Mouse (Mus musculus): Measurements from ENCODE around the gene Arfip1.

The Arfip1 gene

DNA sequence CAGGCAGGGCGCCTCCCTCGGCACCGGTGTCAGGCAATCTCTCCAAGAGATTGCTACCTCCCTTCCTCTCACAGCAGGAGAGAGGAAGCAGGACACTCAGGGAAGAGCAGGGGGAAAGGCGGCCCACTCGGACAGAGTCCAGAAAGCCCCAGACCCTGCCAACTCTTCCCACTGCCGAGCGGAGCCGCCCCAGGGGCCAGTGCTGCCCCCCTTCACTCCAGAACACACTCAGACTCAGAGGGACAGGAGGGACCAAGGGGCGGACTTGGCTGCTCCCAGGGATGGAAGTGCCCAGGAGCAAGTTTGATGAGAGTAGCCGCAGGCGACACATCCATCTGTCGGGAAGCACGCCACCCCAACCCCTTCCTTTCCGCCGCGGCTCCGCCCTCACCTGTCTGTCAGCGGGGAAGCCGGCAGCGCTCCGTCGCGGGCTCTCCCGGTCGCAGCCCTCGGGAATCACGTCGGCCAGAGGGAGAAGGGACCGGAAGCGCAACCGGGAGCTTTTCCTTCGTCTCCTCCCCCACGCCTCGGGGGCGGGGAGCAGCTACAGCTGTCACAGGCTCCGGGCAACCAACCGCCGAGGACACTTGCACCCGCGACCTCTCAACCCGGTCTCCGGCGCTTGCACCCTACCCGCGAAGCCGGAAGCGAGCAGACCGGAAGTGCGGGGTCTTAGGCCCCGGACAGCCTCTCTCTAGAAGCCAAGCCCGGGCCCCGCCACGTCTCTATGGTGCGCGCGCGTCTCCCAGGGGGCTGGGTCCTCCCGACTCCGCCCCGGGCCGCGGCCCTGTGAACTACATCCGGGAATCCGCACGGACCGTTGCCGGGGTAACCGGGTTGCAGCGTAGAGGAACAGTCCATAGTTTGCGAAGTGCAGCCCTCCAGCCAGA, at the start of gene Arfip1:
Arfip1 (minus strand) TSS at position 603 of the 890 bp plus-strand sequence.
- DNase-seq (ENCODE audit: low spot score in 2 of 2) = peak; percentile 97

DNA sequence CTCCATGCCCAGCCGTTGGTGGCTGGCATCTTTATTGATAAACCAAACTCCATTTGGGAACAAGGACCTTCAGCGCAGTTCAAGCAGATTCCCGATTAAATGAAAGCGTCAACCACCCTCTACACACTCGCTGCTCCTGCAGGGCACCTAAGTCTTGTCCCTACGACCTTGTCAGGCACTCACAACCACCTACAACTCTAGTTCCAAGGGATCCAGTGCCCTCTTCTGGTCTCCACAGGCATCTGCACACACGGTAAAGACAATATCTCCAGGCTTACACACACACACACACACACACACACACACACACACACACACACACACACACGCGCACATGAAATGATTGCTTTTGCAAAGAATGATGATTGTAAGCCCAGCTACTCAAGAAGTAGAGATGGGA, 49.2 kb upstream of the Arfip1 start:
- DNase-seq (ENCODE audit: low spot score in 2 of 2) = no peak

DNA sequence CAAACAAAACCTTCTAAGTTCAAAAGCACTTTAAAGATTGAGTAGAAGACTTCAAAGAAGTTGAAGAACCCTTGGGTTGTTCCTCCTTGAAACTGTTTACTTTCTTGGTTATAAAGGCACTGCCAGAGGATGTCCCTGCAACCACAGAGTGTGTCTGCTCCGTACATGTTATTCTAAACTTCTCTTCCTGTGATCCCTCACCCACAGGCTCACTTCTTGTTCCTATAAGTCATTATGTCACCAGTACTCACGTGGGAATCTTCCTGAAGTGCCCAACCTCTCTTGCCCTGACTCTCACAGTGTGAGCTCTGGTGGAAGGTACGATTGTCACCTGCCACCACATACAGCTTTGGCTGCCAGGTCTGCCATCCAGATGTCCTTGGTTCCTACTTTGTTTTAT, 39.6 kb upstream of the Arfip1 start:
- DNase-seq (ENCODE audit: low spot score in 2 of 2) = no peak

DNA sequence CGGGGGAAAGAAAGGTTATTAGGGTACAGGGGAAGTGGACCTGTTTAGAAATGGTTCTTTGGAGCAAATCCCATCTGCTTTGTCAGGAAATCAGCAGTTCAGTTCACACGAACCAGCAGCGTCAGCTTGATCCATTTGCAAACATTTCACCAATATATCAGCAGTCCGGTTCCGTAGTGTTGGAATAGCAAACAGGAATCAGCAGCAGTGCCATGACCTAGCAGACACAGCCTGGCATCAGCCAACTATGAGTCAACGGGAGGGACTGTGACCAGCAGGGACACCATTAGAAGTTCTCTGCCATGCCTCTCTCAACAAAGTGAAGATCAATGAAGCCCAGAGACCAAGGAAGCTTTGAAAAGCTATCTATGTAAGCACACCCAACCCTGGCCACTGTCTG, 37.3 kb upstream of the Arfip1 start:
- DNase-seq (ENCODE audit: low spot score in 2 of 2) = no peak

GRCm38 (mm10) chr3:84619056-84619455, 36.6 kb upstream of the Arfip1 start:
- no peak for DNase-seq (ENCODE audit: low spot score in 2 of 2)

GRCm38 (mm10) chr3:84618627-84619026, 36.2 kb upstream of the Arfip1 start:
- DNase-seq (ENCODE audit: low spot score in 2 of 2) = no peak

DNA sequence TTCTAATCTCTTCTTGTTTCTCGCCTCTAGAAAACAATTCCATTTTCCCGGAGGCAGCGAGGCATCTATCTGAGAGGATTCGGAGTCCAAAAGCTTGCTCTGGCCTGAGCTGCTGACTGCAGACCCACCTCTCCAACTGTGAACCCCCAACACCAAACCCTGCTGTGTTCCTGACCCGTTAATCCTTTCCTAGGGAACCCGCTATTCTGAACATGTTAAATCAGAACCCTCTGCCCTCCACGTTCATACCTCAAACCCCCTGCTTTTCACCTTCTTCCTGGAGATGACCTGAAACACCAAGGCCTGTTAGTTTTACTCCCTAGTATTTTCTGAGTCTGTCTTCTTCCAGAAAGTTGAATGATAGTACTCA, 33.4 kb upstream of the Arfip1 start:
- no peak for DNase-seq (ENCODE audit: low spot score in 2 of 2)

- peak in 1 of 2 experiments; percentile 18 for DNase-seq (ENCODE audit: low spot score in 2 of 2)
These were observed 32.8 kb upstream of the Arfip1 start for GRCm38 (mm10) chr3:84615050-84615855.

- DNase-seq (ENCODE audit: low spot score in 2 of 2) = no peak
These were observed 27.8 kb upstream of the Arfip1 start for GRCm38 (mm10) chr3:84610183-84610710.

GRCm38 (mm10) chr3:84603212-84603611, 20.8 kb upstream of the Arfip1 start:
- DNase-seq (ENCODE audit: low spot score in 2 of 2) = no peak

GRCm38 (mm10) chr3:84602759-84603158, 20.3 kb upstream of the Arfip1 start:
- DNase-seq (ENCODE audit: low spot score in 2 of 2) = no peak

- DNase-seq (ENCODE audit: low spot score in 2 of 2) = no peak
These were observed 19.6 kb upstream of the Arfip1 start for GRCm38 (mm10) chr3:84601870-84602495.

- DNase-seq (ENCODE audit: low spot score in 2 of 2) = no peak
These were observed 16.3 kb upstream of the Arfip1 start for GRCm38 (mm10) chr3:84598756-84599155.

- DNase-seq (ENCODE audit: low spot score in 2 of 2) = no peak
These were observed 15.7 kb upstream of the Arfip1 start for GRCm38 (mm10) chr3:84597996-84598734.

DNA sequence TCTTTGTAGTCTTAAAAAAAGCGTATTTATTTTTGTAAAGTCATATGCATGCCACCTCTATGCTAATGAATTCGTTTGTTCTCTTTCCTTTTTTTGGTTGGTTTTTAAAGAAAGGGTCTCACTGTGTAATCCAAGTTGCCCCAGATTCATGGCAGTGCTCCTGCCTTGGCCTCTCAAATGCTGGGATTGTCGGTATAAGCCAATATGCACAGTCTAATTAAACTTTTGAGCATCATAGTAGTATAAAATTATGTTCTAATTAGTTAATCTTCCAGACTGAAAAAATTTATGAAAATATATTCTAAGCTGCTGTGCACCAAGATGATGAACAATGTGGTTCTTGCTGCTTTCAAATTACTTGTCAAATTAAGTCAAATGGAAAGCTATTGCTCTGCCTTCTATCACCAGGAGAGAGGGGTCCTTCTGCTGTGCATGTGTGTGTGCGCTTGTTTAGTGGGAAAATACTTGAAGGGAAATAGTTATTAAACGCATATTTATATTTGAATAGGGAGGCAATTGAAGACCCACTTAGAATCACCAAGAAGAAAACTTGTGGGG, 13.3 kb upstream of the Arfip1 start:
- DNase-seq (ENCODE audit: low spot score in 2 of 2) = no peak

DNA sequence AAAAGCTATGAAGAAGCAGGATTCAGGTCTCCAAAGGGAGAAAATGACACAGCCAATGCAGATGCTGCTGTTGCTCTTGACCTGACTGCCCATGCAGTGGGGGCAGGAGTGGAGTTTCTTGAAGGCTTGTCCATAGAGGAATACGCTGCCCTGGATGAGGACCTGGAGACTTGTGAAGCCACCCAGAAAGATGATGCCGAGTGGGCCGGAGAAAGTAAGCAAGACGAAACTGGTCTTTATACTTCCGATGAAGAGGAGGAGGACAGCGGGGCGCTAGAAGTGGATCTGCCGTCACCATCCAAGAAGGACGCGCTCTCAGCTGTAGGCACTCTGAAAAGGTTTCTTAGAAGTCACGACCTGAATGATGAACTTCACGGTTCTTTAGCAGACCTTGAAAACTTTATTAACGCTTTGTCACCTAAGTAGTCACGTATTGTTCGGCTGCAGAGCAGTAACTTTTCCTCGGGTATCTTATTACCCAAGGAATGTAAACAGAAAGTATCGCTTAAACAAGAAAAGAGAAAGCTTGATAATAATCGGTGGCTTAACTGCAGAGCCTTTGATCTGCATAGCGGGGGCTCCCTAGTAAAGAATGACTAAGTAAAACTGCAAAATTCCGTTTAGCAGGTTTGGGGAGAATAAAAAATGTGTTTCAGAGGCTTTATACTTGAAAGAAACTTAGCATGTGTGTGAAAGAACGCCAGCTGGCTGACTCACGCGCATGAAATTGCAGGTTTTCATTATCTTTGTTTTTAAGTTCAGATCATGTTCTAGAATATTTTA, 12.7 kb upstream of the Arfip1 start:
- DNase-seq (ENCODE audit: low spot score in 2 of 2) = no peak

GRCm38 (mm10) chr3:84593274-84593673, 10.8 kb upstream of the Arfip1 start, which contains the start of gene Tigd4:
TSS of gene Tigd4 (plus strand) at chr3:84593574.
- no peak for DNase-seq (ENCODE audit: low spot score in 2 of 2)

DNA sequence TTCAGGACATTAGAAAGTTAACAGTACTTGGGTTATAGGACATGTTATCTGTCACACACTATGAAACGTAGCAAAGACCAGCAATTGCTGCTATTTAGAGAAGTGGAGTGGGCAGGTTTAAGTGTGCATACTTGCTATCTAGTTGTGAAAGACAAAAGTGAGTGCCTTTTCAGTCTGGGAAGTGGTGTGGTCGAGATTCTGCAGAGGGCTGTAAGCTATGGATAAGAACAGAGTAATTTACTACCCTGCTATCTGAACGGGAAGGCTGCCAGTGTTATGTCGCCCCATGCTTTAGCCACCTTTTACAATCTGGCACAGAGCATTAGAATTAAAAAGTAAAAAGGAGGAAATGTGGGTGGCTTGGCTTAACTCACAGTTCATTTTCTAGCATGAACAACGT, 4.3 kb upstream of the Arfip1 start:
- DNase-seq (ENCODE audit: low spot score in 2 of 2) = no peak

DNA sequence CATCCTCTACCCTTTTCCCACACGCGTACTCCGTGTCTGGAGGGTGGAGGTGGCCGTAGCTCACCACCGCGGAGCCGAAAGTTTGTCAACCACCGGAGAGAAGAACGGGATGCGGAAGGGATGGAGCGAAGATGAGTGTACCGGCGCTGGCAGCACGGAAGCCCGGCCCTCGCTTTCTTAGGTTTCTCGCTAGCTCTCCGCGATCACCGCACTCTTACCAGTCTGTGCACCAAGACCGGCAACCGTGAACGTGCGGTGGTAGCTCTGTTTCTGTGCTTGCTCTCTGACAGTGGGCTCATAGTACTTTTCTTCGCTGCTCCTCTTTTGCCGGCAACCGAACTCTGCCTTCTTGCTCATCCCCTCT, 470 bp upstream of the Arfip1 start:
- no peak for DNase-seq (ENCODE audit: low spot score in 2 of 2)

DNA sequence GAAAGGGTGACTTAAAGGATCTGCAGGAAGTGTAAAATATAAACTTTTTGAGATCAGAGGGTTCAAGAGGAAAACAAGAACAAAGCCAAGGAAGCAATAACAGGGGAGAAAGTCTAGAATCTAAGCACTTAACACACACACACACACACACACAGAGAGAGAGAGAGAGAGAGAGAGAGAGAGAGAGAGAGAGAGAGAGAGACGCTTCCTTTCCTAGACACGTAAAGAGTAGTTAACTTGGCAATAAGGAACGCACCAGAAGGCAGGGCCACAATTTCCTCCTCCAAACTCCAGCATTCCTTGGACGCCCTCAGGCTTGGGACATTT, 766 bp downstream of the Arfip1 start:
- no peak for DNase-seq (ENCODE audit: low spot score in 2 of 2)

DNA sequence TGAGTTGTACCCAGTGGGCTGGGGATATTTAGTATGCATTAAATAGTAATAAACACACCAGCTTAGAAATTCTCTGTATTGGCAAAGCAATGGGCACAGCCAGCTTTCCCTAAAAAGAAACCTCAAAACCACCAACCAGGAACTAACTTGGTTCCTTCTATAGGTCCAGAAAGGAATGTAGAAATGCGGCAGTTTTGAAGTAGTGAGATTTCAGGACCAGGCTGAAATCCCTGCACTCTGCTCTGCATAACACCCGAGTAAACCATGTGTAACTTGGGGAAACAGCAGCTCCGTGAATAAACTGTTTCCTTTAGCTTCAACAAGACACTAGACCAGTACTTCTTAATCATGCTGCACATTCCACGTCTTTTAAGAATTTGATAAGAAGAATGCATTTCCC, 1.7 kb downstream of the Arfip1 start:
- no peak for DNase-seq (ENCODE audit: low spot score in 2 of 2)

Data from heart, adult 9 months (tissue).